Mouse (Mus musculus): ENCODE measurements around the gene Rsu1. TPM values are rescaled to one million over a fixed set of nuclear protein-coding genes. Genes with fewer than 3 reads are reported as not detected.

The Rsu1 gene
- polyA plus RNA-seq, 1 experiment from 2014 or later = 64.4 TPM

DNA sequence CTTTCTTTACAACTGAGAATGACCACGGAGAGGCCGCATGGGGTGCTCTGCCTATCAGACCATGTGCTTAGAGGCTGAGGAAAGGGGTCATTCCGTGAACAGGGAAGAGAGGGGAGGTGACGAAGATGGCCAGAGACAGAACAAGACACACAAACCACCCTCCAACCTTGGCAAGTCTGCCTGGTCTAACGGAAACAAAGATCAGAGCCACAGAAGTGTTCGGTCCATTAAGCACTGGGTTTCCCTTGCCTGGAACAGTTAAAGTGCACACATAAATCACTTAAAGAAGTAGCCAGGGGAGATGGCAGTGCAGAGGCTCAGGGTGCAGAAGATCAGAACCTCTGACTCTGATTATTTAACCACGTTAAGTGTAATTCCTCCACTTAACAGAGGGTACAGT is 37.3 kb downstream of the Rsu1 start:
- WGBS = 66% methylated on average over 7 of the region's 7 CpGs

DNA sequence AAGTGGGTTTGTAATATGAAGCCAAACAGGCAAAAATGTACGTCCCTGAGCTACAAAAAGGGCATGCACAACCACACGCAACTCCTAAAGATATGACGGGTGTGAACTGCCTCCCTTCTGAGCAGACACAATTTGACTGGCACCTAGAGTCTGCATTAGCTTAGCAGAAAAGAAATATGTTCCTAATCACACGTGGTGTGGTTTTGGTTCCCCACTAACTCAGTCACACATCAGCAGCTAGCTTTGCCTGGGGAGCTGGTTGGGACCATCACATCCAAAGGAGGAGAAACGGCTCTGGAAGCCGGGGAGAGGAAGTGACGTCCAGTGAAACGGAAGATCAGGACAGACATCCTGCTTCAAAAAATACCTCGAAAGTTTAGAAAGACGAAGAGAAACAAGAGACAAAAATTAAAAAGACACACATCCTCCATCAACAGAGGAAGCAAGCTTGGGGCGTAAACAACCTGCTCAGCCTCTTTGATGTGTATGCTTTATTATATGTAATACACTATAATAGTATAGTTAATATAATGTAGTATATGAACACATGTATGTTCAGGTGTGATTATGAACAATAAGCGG is 37.9 kb downstream of the Rsu1 start:
- no peak overlapping the region for H3K27ac ChIP-seq (ENCODE audit: low read depth, low read length)
- H3K4me2 ChIP-seq (ENCODE audit: low read depth, low read length, severe bottlenecking) = no peak overlapping the region
- no peak overlapping the region for H3K9ac ChIP-seq (ENCODE audit: low read length)
- no peaks in the 10 kb centered on the region for H3K27me3 ChIP-seq (ENCODE audit: control insufficient read depth, insufficient read depth, low read length)
- no peak for DNase-seq (ENCODE audit: low spot score)
- H3K36me3 ChIP-seq (ENCODE audit: control insufficient read depth, insufficient read depth, low read length) = no peaks in the 10 kb centered on the region
- no peak overlapping the region for H3K4me3 ChIP-seq (ENCODE audit: low read depth, low read length)
- no peaks in the 10 kb centered on the region for H3K4me1 ChIP-seq (replicated peaks; ENCODE audit: control insufficient read depth, insufficient read depth, low read length)
- no peak for ATAC-seq (replicated peaks; ENCODE audit: low FRiP score)
- WGBS = 84% methylated on average over 12 of the region's 12 CpGs
- no peaks in the 10 kb centered on the region for H3K9me3 ChIP-seq (ENCODE audit: control insufficient read depth, low read length)

More for the DNA sequence above, 37.3 kb downstream of the Rsu1 start:
- H3K36me3 ChIP-seq (ENCODE audit: control insufficient read depth, insufficient read depth, low read length) = no peaks in the 10 kb centered on the region
- no peak overlapping the region for H3K27ac ChIP-seq (ENCODE audit: low read depth, low read length)
- ATAC-seq (replicated peaks; ENCODE audit: low FRiP score) (no peak), DNase-seq (ENCODE audit: low spot score) (no peak)
- no peaks in the 10 kb centered on the region for H3K9me3 ChIP-seq (ENCODE audit: control insufficient read depth, low read length)
- H3K4me1 ChIP-seq (replicated peaks; ENCODE audit: control insufficient read depth, insufficient read depth, low read length) = no peaks in the 10 kb centered on the region
- H3K4me3 ChIP-seq (ENCODE audit: low read depth, low read length) = no peak overlapping the region
- H3K9ac ChIP-seq (ENCODE audit: low read length) = no peak overlapping the region
- no peak overlapping the region for H3K4me2 ChIP-seq (ENCODE audit: low read depth, low read length, severe bottlenecking)
- no peaks in the 10 kb centered on the region for H3K27me3 ChIP-seq (ENCODE audit: control insufficient read depth, insufficient read depth, low read length)

DNA sequence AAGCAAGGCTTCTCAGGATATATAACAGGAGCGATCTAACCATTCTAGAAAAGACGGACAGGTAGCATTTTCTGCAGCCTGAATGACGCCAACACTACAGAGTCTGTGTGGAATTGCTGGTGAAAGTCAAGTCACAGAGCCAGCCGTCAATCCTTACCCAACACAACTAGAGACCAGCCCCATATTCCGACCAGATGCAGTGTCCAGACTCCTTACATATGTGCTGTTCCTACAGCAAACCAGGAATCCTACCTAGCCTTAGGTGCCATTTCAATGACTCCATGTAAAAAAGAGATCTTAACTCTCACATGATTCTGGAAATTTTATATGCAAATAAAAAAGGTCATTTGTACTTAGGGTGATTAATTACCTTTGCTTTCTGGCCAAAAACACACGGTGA is 38.9 kb downstream of the Rsu1 start:
- no peak overlapping the region for H3K4me3 ChIP-seq (ENCODE audit: low read depth, low read length)
- ATAC-seq (replicated peaks; ENCODE audit: low FRiP score) = no peak
- no peak overlapping the region for H3K27ac ChIP-seq (ENCODE audit: low read depth, low read length)
- no peaks in the 10 kb centered on the region for H3K4me1 ChIP-seq (replicated peaks; ENCODE audit: control insufficient read depth, insufficient read depth, low read length)
- H3K4me2 ChIP-seq (ENCODE audit: low read depth, low read length, severe bottlenecking) = no peak overlapping the region
- H3K27me3 ChIP-seq (ENCODE audit: control insufficient read depth, insufficient read depth, low read length) = no peaks in the 10 kb centered on the region
- 94% methylated on average over 6 of the region's 6 CpGs for WGBS
- H3K9me3 ChIP-seq (ENCODE audit: control insufficient read depth, low read length) = no peaks in the 10 kb centered on the region
- DNase-seq (ENCODE audit: low spot score) = no peak
- H3K36me3 ChIP-seq (ENCODE audit: control insufficient read depth, insufficient read depth, low read length) = no peaks in the 10 kb centered on the region
- H3K9ac ChIP-seq (ENCODE audit: low read length) = no peak overlapping the region

DNA sequence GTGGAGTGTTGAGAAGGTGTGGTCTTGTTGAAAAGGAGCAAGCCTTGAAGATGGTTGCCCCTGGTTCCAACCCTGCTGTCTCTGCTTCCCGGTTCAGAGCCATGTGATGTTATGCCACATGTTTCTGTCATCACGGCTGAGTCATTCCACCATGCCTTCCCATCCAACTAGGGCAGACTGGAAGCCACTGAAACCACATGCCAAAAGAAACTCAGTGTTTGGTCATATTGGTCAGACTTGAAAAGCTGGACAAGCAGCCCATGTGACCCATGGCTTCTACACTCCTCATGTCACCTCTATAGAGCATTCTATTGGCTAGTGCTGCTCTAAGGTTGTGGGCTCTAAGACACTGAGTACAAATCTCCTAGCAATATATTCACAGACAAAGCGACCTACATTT is 41.5 kb downstream of the Rsu1 start:
- Histone ChIP-seq H3K9ac (ENCODE audit: low read length) (no peak overlapping the region), H3K9me3 (ENCODE audit: control insufficient read depth, low read length) (no peaks in the 10 kb centered on the region), H3K36me3 (ENCODE audit: control insufficient read depth, insufficient read depth, low read length) (no peaks in the 10 kb centered on the region), H3K27me3 (ENCODE audit: control insufficient read depth, insufficient read depth, low read length) (no peaks in the 10 kb centered on the region), H3K27ac (ENCODE audit: low read depth, low read length) (no peak overlapping the region), H3K4me2 (ENCODE audit: low read depth, low read length, severe bottlenecking) (no peak overlapping the region), H3K4me3 (ENCODE audit: low read depth, low read length) (no peak overlapping the region), H3K4me1 (replicated peaks; ENCODE audit: control insufficient read depth, insufficient read depth, low read length) (no peaks in the 10 kb centered on the region)
- DNase-seq (ENCODE audit: low spot score) (no peak), ATAC-seq (replicated peaks; ENCODE audit: low FRiP score) (no peak)
- 89% methylated on average over 3 of the region's 3 CpGs for WGBS

DNA sequence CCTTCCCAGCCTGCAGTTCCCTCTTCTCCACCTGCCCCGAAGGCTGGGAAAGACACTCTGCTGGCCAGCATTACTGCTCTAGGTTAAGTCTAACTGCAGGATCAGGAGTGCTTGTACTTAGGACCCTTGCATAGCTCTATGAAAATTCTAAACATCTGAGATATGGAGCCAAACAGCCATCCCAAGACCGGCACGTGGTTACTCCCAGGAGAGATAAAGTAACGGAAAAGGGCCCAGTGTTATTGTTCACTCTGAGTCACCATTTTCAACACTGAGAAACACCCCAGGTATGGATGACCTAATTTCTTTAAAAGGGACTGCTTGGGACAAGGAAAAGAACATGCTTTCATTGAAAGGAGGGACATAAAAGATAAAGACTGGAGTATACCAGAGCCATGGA is 45.2 kb downstream of the Rsu1 start:
- 87% methylated on average over 4 of the region's 4 CpGs for WGBS

DNA sequence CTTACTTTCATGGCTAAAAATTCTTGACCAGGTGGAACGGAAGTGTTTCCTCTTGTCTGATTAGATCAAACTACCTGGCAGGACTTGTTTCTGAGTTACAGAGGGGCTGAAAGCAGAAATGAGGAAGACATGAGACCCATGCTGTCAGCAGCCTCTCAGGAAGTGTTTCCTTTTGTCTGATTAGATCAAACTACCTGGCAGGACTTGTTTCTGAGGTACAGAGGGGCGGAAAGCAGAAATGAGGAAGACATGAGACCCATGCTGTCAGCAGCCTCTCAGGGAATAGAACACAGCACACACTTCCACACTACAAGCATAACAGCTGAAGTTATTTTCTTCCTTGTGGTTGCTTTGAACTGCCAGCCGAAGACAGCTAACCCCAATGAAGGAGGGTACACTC is 46.7 kb downstream of the Rsu1 start:
- H3K36me3 ChIP-seq (ENCODE audit: control insufficient read depth, insufficient read depth, low read length) = no peaks in the 10 kb centered on the region
- H3K27ac ChIP-seq (ENCODE audit: low read depth, low read length) = no peak overlapping the region
- ATAC-seq (replicated peaks; ENCODE audit: low FRiP score) (no peak), DNase-seq (ENCODE audit: low spot score) (no peak)
- 90% methylated on average over 3 of the region's 3 CpGs for WGBS
- no peak overlapping the region for H3K9ac ChIP-seq (ENCODE audit: low read length)
- H3K4me2 ChIP-seq (ENCODE audit: low read depth, low read length, severe bottlenecking) = no peak overlapping the region
- no peaks in the 10 kb centered on the region for H3K27me3 ChIP-seq (ENCODE audit: control insufficient read depth, insufficient read depth, low read length)
- no peaks in the 10 kb centered on the region for H3K9me3 ChIP-seq (ENCODE audit: control insufficient read depth, low read length)
- no peaks in the 10 kb centered on the region for H3K4me1 ChIP-seq (replicated peaks; ENCODE audit: control insufficient read depth, insufficient read depth, low read length)
- H3K4me3 ChIP-seq (ENCODE audit: low read depth, low read length) = no peak overlapping the region

More for the DNA sequence above, 45.2 kb downstream of the Rsu1 start:
- no peak overlapping the region for H3K4me3 ChIP-seq (ENCODE audit: low read depth, low read length)
- H3K4me1 ChIP-seq (replicated peaks; ENCODE audit: control insufficient read depth, insufficient read depth, low read length) = no peaks in the 10 kb centered on the region
- no peak for DNase-seq (ENCODE audit: low spot score)
- no peak overlapping the region for H3K4me2 ChIP-seq (ENCODE audit: low read depth, low read length, severe bottlenecking)
- H3K27ac ChIP-seq (ENCODE audit: low read depth, low read length) = no peak overlapping the region
- no peaks in the 10 kb centered on the region for H3K27me3 ChIP-seq (ENCODE audit: control insufficient read depth, insufficient read depth, low read length)
- H3K9me3 ChIP-seq (ENCODE audit: control insufficient read depth, low read length) = no peaks in the 10 kb centered on the region
- no peak for ATAC-seq (replicated peaks; ENCODE audit: low FRiP score)
- H3K9ac ChIP-seq (ENCODE audit: low read length) = no peak overlapping the region
- H3K36me3 ChIP-seq (ENCODE audit: control insufficient read depth, insufficient read depth, low read length) = no peaks in the 10 kb centered on the region

DNA sequence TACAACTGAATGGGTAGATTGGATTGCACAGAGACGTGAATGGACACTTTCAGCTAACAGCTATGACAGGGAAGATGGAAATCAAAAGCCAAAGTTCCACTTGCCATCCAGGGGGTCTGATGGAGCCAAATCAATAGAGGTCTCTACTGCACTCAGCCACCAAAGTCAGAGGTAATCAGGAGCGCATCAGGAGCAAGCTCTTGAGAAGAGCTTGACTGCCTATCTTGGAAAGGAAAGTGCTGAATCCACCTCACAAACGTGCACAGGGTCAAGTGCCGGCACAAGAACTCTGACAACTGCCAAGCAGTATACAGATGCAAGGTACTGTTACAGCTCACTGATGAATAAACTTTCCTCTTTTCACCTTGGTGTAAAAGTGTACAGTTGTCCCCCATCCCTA is 47.8 kb downstream of the Rsu1 start:
- Histone ChIP-seq H3K36me3 (ENCODE audit: control insufficient read depth, insufficient read depth, low read length) (no peaks in the 10 kb centered on the region), H3K9me3 (ENCODE audit: control insufficient read depth, low read length) (no peaks in the 10 kb centered on the region), H3K4me3 (ENCODE audit: low read depth, low read length) (no peak overlapping the region), H3K4me1 (replicated peaks; ENCODE audit: control insufficient read depth, insufficient read depth, low read length) (no peaks in the 10 kb centered on the region), H3K27me3 (ENCODE audit: control insufficient read depth, insufficient read depth, low read length) (no peaks in the 10 kb centered on the region), H3K9ac (ENCODE audit: low read length) (no peak overlapping the region), H3K27ac (ENCODE audit: low read depth, low read length) (no peak overlapping the region), H3K4me2 (ENCODE audit: low read depth, low read length, severe bottlenecking) (no peak overlapping the region)
- 85% methylated on average over 4 of the region's 4 CpGs for WGBS
- DNase-seq (ENCODE audit: low spot score) (no peak), ATAC-seq (replicated peaks; ENCODE audit: low FRiP score) (no peak)

DNA sequence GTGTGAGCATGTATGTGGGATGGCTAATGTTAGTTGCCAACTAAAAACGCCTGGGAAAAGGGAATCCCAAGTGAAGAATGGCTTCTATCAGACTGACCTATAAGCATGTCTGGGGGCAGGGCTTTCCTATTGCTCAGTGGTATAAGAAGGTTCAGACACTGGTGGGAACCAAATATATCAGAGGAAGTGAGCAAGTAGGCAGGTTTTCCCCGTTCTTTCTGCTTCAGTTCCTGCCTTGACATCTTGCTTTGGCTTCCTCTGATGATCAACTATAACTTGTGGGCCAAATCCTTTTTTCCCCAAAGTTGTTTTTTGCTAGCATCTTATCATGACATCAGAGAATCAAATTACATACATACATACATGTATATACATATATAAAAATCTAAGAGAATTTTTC is 51.1 kb downstream of the Rsu1 start:
- WGBS = 81% methylated on average over 2 of the region's 2 CpGs
- ATAC-seq (replicated peaks; ENCODE audit: low FRiP score) = no peak

DNA sequence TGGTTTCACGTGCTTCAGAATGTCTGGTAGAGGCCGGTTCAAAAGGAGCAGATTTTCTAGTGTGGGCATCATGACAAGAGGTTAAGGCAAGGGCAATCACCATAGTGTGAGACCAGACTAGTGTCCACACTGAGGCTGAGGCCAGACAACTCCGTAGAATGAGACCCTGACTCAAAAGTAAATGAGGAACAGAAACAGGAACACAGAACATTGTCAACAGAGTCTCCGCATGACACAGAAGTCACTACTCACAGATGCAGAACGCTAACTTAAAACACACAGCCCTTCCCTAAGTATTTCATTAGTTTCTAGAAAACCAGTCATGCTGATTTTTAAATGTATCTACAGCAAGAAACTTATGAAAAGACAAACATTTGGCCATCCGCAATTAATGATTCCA is 53.1 kb downstream of the Rsu1 start:
- H3K4me3 ChIP-seq (ENCODE audit: low read depth, low read length) = no peak overlapping the region
- no peak for DNase-seq (ENCODE audit: low spot score)
- H3K36me3 ChIP-seq (ENCODE audit: control insufficient read depth, insufficient read depth, low read length) = no peaks in the 10 kb centered on the region
- no peaks in the 10 kb centered on the region for H3K27me3 ChIP-seq (ENCODE audit: control insufficient read depth, insufficient read depth, low read length)
- H3K4me1 ChIP-seq (replicated peaks; ENCODE audit: control insufficient read depth, insufficient read depth, low read length) = no peaks in the 10 kb centered on the region
- H3K9ac ChIP-seq (ENCODE audit: low read length) = no peak overlapping the region
- no peaks in the 10 kb centered on the region for H3K9me3 ChIP-seq (ENCODE audit: control insufficient read depth, low read length)
- 83% methylated on average over 6 of the region's 6 CpGs for WGBS
- H3K4me2 ChIP-seq (ENCODE audit: low read depth, low read length, severe bottlenecking) = no peak overlapping the region
- no peak for ATAC-seq (replicated peaks; ENCODE audit: low FRiP score)
- no peak overlapping the region for H3K27ac ChIP-seq (ENCODE audit: low read depth, low read length)

More for the DNA sequence above, 51.1 kb downstream of the Rsu1 start:
- Histone ChIP-seq H3K4me2 (ENCODE audit: low read depth, low read length, severe bottlenecking) (no peak overlapping the region), H3K27ac (ENCODE audit: low read depth, low read length) (no peak overlapping the region), H3K27me3 (ENCODE audit: control insufficient read depth, insufficient read depth, low read length) (no peaks in the 10 kb centered on the region), H3K4me1 (replicated peaks; ENCODE audit: control insufficient read depth, insufficient read depth, low read length) (no peaks in the 10 kb centered on the region), H3K9me3 (ENCODE audit: control insufficient read depth, low read length) (no peaks in the 10 kb centered on the region), H3K36me3 (ENCODE audit: control insufficient read depth, insufficient read depth, low read length) (no peaks in the 10 kb centered on the region), H3K9ac (ENCODE audit: low read length) (no peak overlapping the region), H3K4me3 (ENCODE audit: low read depth, low read length) (no peak overlapping the region)
- no peak for DNase-seq (ENCODE audit: low spot score)

Measured in forebrain, embryonic 11.5 days (tissue).